Mouse (Mus musculus) limb, embryonic 11.5 days (tissue): ENCODE measurements around the gene Donson. TPM values are rescaled to one million over a fixed set of nuclear protein-coding genes. Genes with fewer than 3 reads are reported as not detected.

Experiments used
- ATAC-seq: fragments of 200-750 bp; cut with Nextera tagmentation; 2 replicates; pipeline ENCODE4 v1.8.0; 2017; ENCODE audit warnings: low read depth; ENCODE audit not compliant: insufficient number of reproducible peaks, low FRiP score, low TSS enrichment
- DNase-seq: peaks from one replicate; pipeline ENCODE4 v3.0.0-alpha.2; 2015; ENCODE audit warnings: low spot score
- H3K27ac ChIP-seq: fragments of 300-500 bp; sonication (generic); replicated peaks from 2 replicates; pipeline ENCODE4 v1.5.1; 2014; ENCODE audit warnings: low read depth, mild to moderate bottlenecking, low read length
- H3K27me3 ChIP-seq: fragments of 300-500 bp; sonication (generic); 2 replicates; pipeline ENCODE4 v1.6.1; 2014; ENCODE audit warnings: mild to moderate bottlenecking, low read length, mixed read lengths; ENCODE audit not compliant: control insufficient read depth, insufficient read depth
- H3K36me3 ChIP-seq: fragments of 300-500 bp; sonication (generic); 2 replicates; pipeline ENCODE4 v1.6.1; 2014; ENCODE audit warnings: mild to moderate bottlenecking, low read length, moderate library complexity, mixed read lengths; ENCODE audit not compliant: control insufficient read depth, insufficient read depth
- H3K4me1 ChIP-seq: fragments of 300-500 bp; sonication (generic); 2 replicates; pipeline ENCODE4 v1.6.1; 2014; ENCODE audit warnings: low read length, mixed read lengths; ENCODE audit not compliant: control insufficient read depth, insufficient read depth
- H3K4me2 ChIP-seq: fragments of 300-500 bp; sonication (generic); 2 replicates; pipeline ENCODE4 v1.6.1; 2014; ENCODE audit warnings: low read depth, mild to moderate bottlenecking, moderate library complexity; ENCODE audit not compliant: severe bottlenecking
- H3K4me3 ChIP-seq: fragments of 300-500 bp; sonication (generic); 2 replicates; pipeline ENCODE4 v1.5.1; 2014; ENCODE audit warnings: low read depth, low read length
- H3K9ac ChIP-seq: fragments of 300-500 bp; sonication (generic); 2 replicates; pipeline ENCODE4 v1.6.1; 2014; ENCODE audit warnings: mild to moderate bottlenecking, low read length
- H3K9me3 ChIP-seq: fragments of 300-500 bp; sonication (generic); 2 replicates; pipeline ENCODE4 v1.6.1; 2016; ENCODE audit warnings: low read length; ENCODE audit not compliant: control insufficient read depth
- WGBS: fragments of 180-500 bp; shearing (Covaris S2); extraction: QIAGEN DNeasy Blood & Tissue Kit; methylation state at CpG from one replicate; pipeline ENCODE4 v1.1.7; 2014; 5-methylcytosine and 5-hydroxymethylcytosine counted together
- polyA plus RNA-seq: library from polyadenylated mRNA; unstranded; fragments of >200 nt; fragmentation: Nextera tagmentation; extraction: Ambion mirVana; gene quantifications from 2 replicates; pipeline ENCODE4 v1.2.1, GENCODE M21; 2014

Donson gene
- polyA plus RNA-seq, 1 experiment from 2014 or later, result 40.8 TPM

- no peak overlapping the region for H3K27ac ChIP-seq
- peaks cover 24% of the 10 kb centered on the region for H3K36me3 ChIP-seq
- H3K9me3 ChIP-seq, result no peaks in the 10 kb centered on the region
- H3K4me3 ChIP-seq, result no peak overlapping the region
- H3K4me1 ChIP-seq, result no peaks in the 10 kb centered on the region
- ATAC-seq (no peak), DNase-seq (no peak)
- H3K27me3 ChIP-seq, result no peaks in the 10 kb centered on the region
- WGBS, result 84% methylated on average over 4 of the region's 4 CpGs
- H3K9ac ChIP-seq, result no peak overlapping the region
- no peak overlapping the region for H3K4me2 ChIP-seq
Measured at GRCm38 (mm10) chr16:91629749-91630148, 58.8 kb downstream of the Donson start.

GRCm38 (mm10) chr16:91628673-91629072 lies 59.9 kb downstream of the Donson start:
- ATAC-seq (no peak), DNase-seq (no peak)
- WGBS, result 88% methylated on average over 3 of the region's 3 CpGs
- Histone ChIP-seq H3K4me3 (no peak overlapping the region), H3K9me3 (no peaks in the 10 kb centered on the region), H3K27ac (no peak overlapping the region), H3K9ac (no peak overlapping the region), H3K27me3 (no peaks in the 10 kb centered on the region), H3K36me3 (peaks cover 24% of the 10 kb centered on the region), H3K4me1 (no peaks in the 10 kb centered on the region), H3K4me2 (no peak overlapping the region)

- DNase-seq, result no peak
- WGBS, result 89% methylated on average over 7 of the region's 7 CpGs
Measured at GRCm38 (mm10) chr16:91627831-91628230, 60.7 kb downstream of the Donson start.

More at GRCm38 (mm10) chr16:91627831-91628230, 60.7 kb downstream of the Donson start:
- no peak overlapping the region for H3K9ac ChIP-seq
- no peak overlapping the region for H3K27ac ChIP-seq
- no peak overlapping the region for H3K4me3 ChIP-seq
- no peak for ATAC-seq
- no peaks in the 10 kb centered on the region for H3K27me3 ChIP-seq
- no peak overlapping the region for H3K4me2 ChIP-seq
- no peaks in the 10 kb centered on the region for H3K9me3 ChIP-seq
- H3K36me3 ChIP-seq, result peaks cover 25% of the 10 kb centered on the region
- no peaks in the 10 kb centered on the region for H3K4me1 ChIP-seq

Other genes starting within 250 kb of the Donson start
- gene Ifnar1, start 203.5 kb downstream of the Donson start, polyA plus RNA-seq, result 55.0 and 58.4 TPM in 2 replicates
- 25.2 and 32.7 TPM in 2 replicates for gene Ifngr2, start 141.7 kb downstream of the Donson start, polyA plus RNA-seq
- 31.6 and 32.4 TPM in 2 replicates for gene Tmem50b, start 91.0 kb downstream of the Donson start, polyA plus RNA-seq
- 3.9 and 6.4 TPM in 2 replicates for gene Dnajc28, start 69.7 kb downstream of the Donson start, polyA plus RNA-seq
- 131 and 143 TPM in 2 replicates for gene Gart, start 41.8 kb downstream of the Donson start, polyA plus RNA-seq
- gene Son, start 41.3 kb downstream of the Donson start, polyA plus RNA-seq, result 150 and 151 TPM in 2 replicates
- gene Cryzl1, start 40.2 kb upstream of the Donson start, polyA plus RNA-seq, result 57.9 and 71.7 TPM in 2 replicates
- 32.5 and 37.5 TPM in 2 replicates for gene Itsn1, start 40.5 kb upstream of the Donson start, polyA plus RNA-seq